Mouse (Mus musculus): ENCODE measurements around the gene Plxnb2.

The Plxnb2 gene

GRCm38 (mm10) chr15:89127364-89127940 lies 53.1 kb downstream of the Plxnb2 start:
- DNase-seq (ENCODE audit: low spot score in 2 of 2) = no peak

DNA sequence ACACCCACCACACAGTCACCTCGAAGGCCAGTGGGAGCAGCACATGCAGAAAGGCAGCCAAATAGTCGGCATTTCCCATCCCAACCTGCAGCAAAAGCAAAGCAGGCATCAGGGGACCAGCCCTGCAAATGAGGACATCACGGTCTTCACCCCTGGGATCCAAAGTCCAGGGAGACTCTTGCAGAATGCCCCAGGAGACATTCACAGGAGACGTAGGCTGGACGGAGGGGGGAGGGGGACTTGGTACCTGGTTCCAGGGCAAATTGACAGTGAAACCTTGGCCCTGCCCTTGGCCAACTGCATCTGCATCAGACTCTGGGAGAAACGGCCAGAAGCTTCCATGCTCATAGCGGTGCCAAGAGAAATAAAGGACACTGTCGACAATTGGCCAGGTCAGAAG lies 54.0 kb downstream of the Plxnb2 start:
- no peak for DNase-seq (ENCODE audit: low spot score in 2 of 2)

- no peak for DNase-seq (ENCODE audit: low spot score in 2 of 2)
These were observed 55.2 kb downstream of the Plxnb2 start for GRCm38 (mm10) chr15:89125351-89125750.

- no peak for DNase-seq (ENCODE audit: low spot score in 2 of 2)
These were observed 56.3 kb downstream of the Plxnb2 start for GRCm38 (mm10) chr15:89124312-89124711.

- peak; percentile 69 to 77 for DNase-seq (ENCODE audit: low spot score in 2 of 2)
These were observed 57.0 kb downstream of the Plxnb2 start for GRCm38 (mm10) chr15:89123595-89123994.

GRCm38 (mm10) chr15:89122649-89123366 lies 57.8 kb downstream of the Plxnb2 start, which contains the start of gene Tubgcp6:
Gene Tubgcp6 (minus strand): TSS chr15:89123112.
- DNase-seq (ENCODE audit: low spot score in 2 of 2) = peak; percentile 97 to 98

DNA sequence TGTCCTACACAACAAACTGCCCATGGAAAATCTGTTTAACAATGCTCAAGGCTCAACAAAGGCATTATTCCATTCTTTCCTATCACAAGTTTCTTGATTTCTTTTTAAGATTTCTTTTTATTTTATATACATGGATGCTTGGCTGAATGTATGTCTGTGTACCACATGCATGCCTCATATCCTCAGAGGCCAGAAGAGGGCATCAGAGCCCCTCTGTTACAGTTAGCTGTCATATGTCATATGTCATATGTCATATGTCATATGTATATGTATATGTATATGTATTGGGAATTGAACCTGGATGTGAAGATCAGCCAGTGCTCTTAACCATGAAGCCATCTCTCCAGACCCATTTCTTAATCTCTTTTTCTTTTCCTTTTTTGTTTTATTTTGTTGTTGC lies 62.6 kb downstream of the Plxnb2 start:
- no peak for DNase-seq (ENCODE audit: low spot score in 2 of 2)

GRCm38 (mm10) chr15:89110147-89110546 lies 70.4 kb downstream of the Plxnb2 start:
- no peak for DNase-seq (ENCODE audit: low spot score in 2 of 2)

DNA sequence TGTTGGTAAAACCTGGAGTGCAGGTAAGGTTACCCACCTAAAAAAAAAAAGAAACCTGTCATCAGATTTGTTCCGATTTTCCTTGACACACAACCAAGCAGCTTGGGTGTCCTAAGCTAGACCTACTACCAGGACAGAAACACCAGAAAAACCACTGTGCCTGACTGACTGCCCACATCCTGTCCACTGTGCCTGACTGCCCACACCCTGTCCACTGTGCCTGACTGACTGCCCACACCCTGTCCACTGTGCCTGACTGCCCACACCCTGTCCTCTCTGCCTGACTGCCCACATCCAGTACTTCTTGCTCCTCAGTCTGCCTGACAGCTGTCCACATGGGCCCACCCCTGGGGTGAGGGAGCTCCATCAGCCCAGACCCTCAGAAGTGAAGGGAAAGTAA lies 73.6 kb downstream of the Plxnb2 start:
- DNase-seq (ENCODE audit: low spot score in 2 of 2) = no peak

DNA sequence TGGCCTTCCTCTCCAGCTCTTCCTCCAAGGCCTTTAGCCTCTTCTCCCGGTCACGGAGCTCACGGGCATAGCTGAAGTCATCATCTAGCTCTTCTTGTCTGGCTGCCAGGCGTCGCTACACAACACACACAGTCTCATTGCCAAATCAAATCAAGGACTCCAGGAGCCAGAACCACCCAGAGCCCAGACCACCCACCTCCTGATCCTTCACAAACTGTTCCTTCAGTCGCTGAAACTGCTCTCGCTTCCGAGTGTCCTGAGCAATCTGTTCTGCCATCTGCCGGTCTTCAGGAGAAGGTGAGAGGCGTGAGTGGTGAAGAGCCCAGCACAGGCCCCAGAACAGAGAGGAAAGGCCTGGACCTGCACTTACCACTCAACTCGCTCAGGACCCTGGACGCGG lies 74.5 kb downstream of the Plxnb2 start:
- DNase-seq (ENCODE audit: low spot score in 2 of 2) = peak; percentile 50 to 64

Measured in right cerebral cortex, adult 2 months (tissue).